Mouse (Mus musculus) liver, adult 2 months (tissue): ENCODE measurements at regions not wholly inside any gene's neighbourhood (a gene's known extent, or its start where the extent isn't known, plus 50 kb on each side); places are given as distances from the start of the nearest gene placed in this dataset.

Experiments
- CTCF ChIP-seq: fragments of 200-500 bp; IDR thresholded peaks from 2 replicates; pipeline ENCODE4 v1.5.1; 2011; ENCODE audit warnings: low read depth, low read length, control low read depth
- POLR2A ChIP-seq: fragments of 200-500 bp; IDR thresholded peaks from 2 replicates; pipeline ENCODE4 v1.6.1; 2011; ENCODE audit warnings: low read length, control low read depth; ENCODE audit not compliant: insufficient read depth; ENCODE audit errors: extremely low read depth

DNA sequence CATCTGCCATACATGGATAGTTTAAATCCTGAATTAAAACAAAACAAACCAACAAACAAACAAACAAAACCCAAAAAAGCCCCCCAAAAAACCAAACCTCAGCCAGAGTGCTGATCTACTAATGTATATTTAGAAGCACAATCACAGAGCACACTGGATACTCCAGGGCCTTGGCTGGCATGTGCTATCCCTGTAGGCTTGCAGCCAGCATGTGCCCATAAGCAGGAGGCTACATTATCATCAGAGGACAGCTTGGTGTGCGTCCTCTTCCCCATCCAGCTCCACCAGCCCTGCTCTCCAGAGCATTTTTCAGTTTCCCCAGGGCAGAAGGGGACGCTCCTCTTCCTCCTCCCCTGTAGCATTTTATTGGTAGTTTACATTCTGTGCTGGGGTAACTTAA, 198.9 kb downstream of the Mterf1b start:
- TF ChIP-seq POLR2A, result no peak
- no peak for TF ChIP-seq CTCF
